Mouse (Mus musculus) midbrain, embryonic 13.5 days (tissue): ENCODE data around the gene Olfr30. TPM values are rescaled to one million over a fixed set of nuclear protein-coding genes. Genes with fewer than 3 reads are reported as not detected.
"Not testable (repeated sequence)": the region's sequence is repeated elsewhere in the genome, so short reads cannot be mapped to it uniquely, and the experiment has no call there.

Experiments
- ATAC-seq: fragments of 200-750 bp; cut with Nextera tagmentation; 2 replicates; pipeline ENCODE4 v1.8.0; 2017; ENCODE audit warnings: mild to moderate bottlenecking, moderate TSS enrichment, moderate library complexity
- H3K27ac ChIP-seq: fragments of 300-500 bp; sonication (generic); 2 replicates; pipeline ENCODE4 v1.5.1; 2015; ENCODE audit warnings: inconsistent platforms, mild to moderate bottlenecking, moderate library complexity
- H3K27me3 ChIP-seq: fragments of 300-500 bp; sonication (generic); 2 replicates; pipeline ENCODE4 v1.6.1; 2015; ENCODE audit warnings: mild to moderate bottlenecking, inconsistent platforms
- H3K36me3 ChIP-seq: fragments of 300-500 bp; sonication (generic); 2 replicates; pipeline ENCODE4 v1.6.1; 2015; ENCODE audit warnings: mild to moderate bottlenecking, inconsistent platforms
- H3K4me1 ChIP-seq: fragments of 300-500 bp; sonication (generic); replicated peaks from 2 replicates; pipeline ENCODE4 v1.6.1; 2015; ENCODE audit warnings: inconsistent platforms
- H3K4me2 ChIP-seq: fragments of 300-500 bp; sonication (generic); replicated peaks from 2 replicates; pipeline ENCODE4 v1.6.1; 2015; ENCODE audit warnings: moderate library complexity, mild to moderate bottlenecking, inconsistent platforms
- H3K4me3 ChIP-seq: fragments of 300-500 bp; sonication (generic); replicated peaks from 2 replicates; pipeline ENCODE4 v1.5.1; 2015; ENCODE audit warnings: mild to moderate bottlenecking, inconsistent platforms
- H3K9ac ChIP-seq: fragments of 300-500 bp; sonication (generic); replicated peaks from 2 replicates; pipeline ENCODE4 v1.6.1; 2015; ENCODE audit warnings: mild to moderate bottlenecking, inconsistent platforms
- H3K9me3 ChIP-seq: fragments of 300-500 bp; sonication (generic); 2 replicates; pipeline ENCODE4 v1.6.1; 2016; ENCODE audit warnings: mild to moderate bottlenecking, inconsistent platforms
- WGBS: fragments of 180-500 bp; shearing (Covaris S2); methylation state at CpG from one replicate; pipeline ENCODE4 v1.1.7; 2015; 5-methylcytosine and 5-hydroxymethylcytosine counted together
- polyA plus RNA-seq: library from polyadenylated mRNA; unstranded; fragments of >200 nt; fragmentation: Nextera tagmentation; extraction: Ambion mirVana; gene quantifications from 2 replicates; pipeline ENCODE4 v1.2.1, GENCODE M21; 2015

Olfr30 gene
- not detected in 2 replicates for polyA plus RNA-seq

- Histone ChIP-seq H3K36me3 (no peaks in the 10 kb centered on the region), H3K4me3 (no peak within 1 kb of the TSS), H3K27me3 (no peaks in the 10 kb centered on the region), H3K9ac (no peak within 1 kb of the TSS), H3K4me2 (no peak within 1 kb of the TSS), H3K4me1 (no peaks in the 10 kb centered on the region), H3K27ac (no peak within 1 kb of the TSS), H3K9me3 (no peaks in the 10 kb centered on the region; the same call in 1 of the 2 replicates)
- ATAC-seq: no peak
These were observed at the start of gene Olfr30 for GRCm38 (mm10) chr11:58462170-58462569. Gene Olfr30, minus strand, starts transcription at chr11:58462270.

GRCm38 (mm10) chr11:58509058-58509457 is 47.0 kb upstream of the Olfr30 start:
- WGBS: 88% methylated on average over 19 of the region's 19 CpGs
- not testable (repeated sequence) for H3K9me3 ChIP-seq, H3K4me3 ChIP-seq, ATAC-seq, H3K36me3 ChIP-seq, H3K27me3 ChIP-seq, H3K27ac ChIP-seq, H3K9ac ChIP-seq, H3K4me2 ChIP-seq, H3K4me1 ChIP-seq

- not testable (repeated sequence) for H3K27ac ChIP-seq, H3K27me3 ChIP-seq, H3K36me3 ChIP-seq, H3K9ac ChIP-seq, H3K4me2 ChIP-seq, ATAC-seq, H3K4me3 ChIP-seq, H3K9me3 ChIP-seq, H3K4me1 ChIP-seq
These were observed 40.4 kb upstream of the Olfr30 start, which contains the start of gene Olfr331 for GRCm38 (mm10) chr11:58502472-58502871. Gene Olfr331, minus strand, starts transcription at chr11:58502572.

- Histone ChIP-seq H3K27me3 (no peaks in the 10 kb centered on the region), H3K9me3 (no peaks in the 10 kb centered on the region), H3K9ac (no peak overlapping the region), H3K4me3 (no peak overlapping the region), H3K36me3 (no peaks in the 10 kb centered on the region), H3K4me1 (no peaks in the 10 kb centered on the region), H3K4me2 (no peak overlapping the region), H3K27ac (no peak overlapping the region)
- WGBS: 49% methylated on average over 3 of the region's 3 CpGs
- no peak for ATAC-seq
These were observed 37.2 kb upstream of the Olfr30 start for GRCm38 (mm10) chr11:58499290-58499689.

- Histone ChIP-seq H3K27ac (no peak overlapping the region), H3K4me1 (no peaks in the 10 kb centered on the region), H3K4me3 (no peak overlapping the region), H3K9ac (no peak overlapping the region), H3K9me3 (no peaks in the 10 kb centered on the region), H3K36me3 (no peaks in the 10 kb centered on the region), H3K4me2 (no peak overlapping the region), H3K27me3 (no peaks in the 10 kb centered on the region)
- ATAC-seq: no peak
- 88% methylated on average over 9 of the region's 9 CpGs for WGBS
These were observed 36.7 kb upstream of the Olfr30 start for GRCm38 (mm10) chr11:58498761-58499160.

GRCm38 (mm10) chr11:58492455-58492854 is 30.4 kb upstream of the Olfr30 start, which contains the start of gene Olfr332:
Gene Olfr332, minus strand, starts transcription at chr11:58492555.
- no peak within 1 kb of the TSS for H3K4me3 ChIP-seq
- H3K36me3 ChIP-seq: no peaks in the 10 kb centered on the region
- no peak within 1 kb of the TSS for H3K27ac ChIP-seq
- H3K9me3 ChIP-seq: no peaks in the 10 kb centered on the region
- H3K27me3 ChIP-seq: no peaks in the 10 kb centered on the region
- 80% methylated on average over 2 of the region's 2 CpGs for WGBS
- H3K4me1 ChIP-seq: no peaks in the 10 kb centered on the region
- no peak within 1 kb of the TSS for H3K4me2 ChIP-seq
- no peak within 1 kb of the TSS for H3K9ac ChIP-seq
- no peak for ATAC-seq

GRCm38 (mm10) chr11:58453592-58453991 is 8.5 kb downstream of the Olfr30 start:
- 82% methylated on average over 4 of the region's 4 CpGs for WGBS
- Histone ChIP-seq H3K4me3 (no peak overlapping the region), H3K4me1 (no peaks in the 10 kb centered on the region), H3K36me3 (no peaks in the 10 kb centered on the region), H3K27me3 (no peaks in the 10 kb centered on the region), H3K9me3 (no peaks in the 10 kb centered on the region; the same call in 1 of the 2 replicates), H3K4me2 (no peak overlapping the region), H3K9ac (no peak overlapping the region), H3K27ac (no peak overlapping the region)
- ATAC-seq: no peak

GRCm38 (mm10) chr11:58452759-58453158 is 9.3 kb downstream of the Olfr30 start, which contains the start of gene Lypd9:
Gene Lypd9, minus strand, starts transcription at chr11:58452923.
- Histone ChIP-seq H3K9ac (no peak within 1 kb of the TSS), H3K4me3 (no peak within 1 kb of the TSS), H3K4me1 (no peaks in the 10 kb centered on the region), H3K9me3 (no peaks in the 10 kb centered on the region), H3K4me2 (no peak within 1 kb of the TSS), H3K27ac (no peak within 1 kb of the TSS), H3K27me3 (no peaks in the 10 kb centered on the region), H3K36me3 (no peaks in the 10 kb centered on the region)
- no peak for ATAC-seq
- WGBS: 95% methylated on average over 9 of the region's 9 CpGs

- Histone ChIP-seq H3K27me3 (no peaks in the 10 kb centered on the region), H3K4me3 (no peak overlapping the region), H3K9ac (no peak overlapping the region), H3K4me1 (no peaks in the 10 kb centered on the region), H3K4me2 (no peak overlapping the region), H3K9me3 (no peaks in the 10 kb centered on the region), H3K36me3 (no peaks in the 10 kb centered on the region), H3K27ac (no peak overlapping the region)
- WGBS: 72% methylated on average over 5 of the region's 5 CpGs
- ATAC-seq: no peak
These were observed 24.2 kb downstream of the Olfr30 start for GRCm38 (mm10) chr11:58437866-58438265.

GRCm38 (mm10) chr11:58432259-58432658 is 29.8 kb downstream of the Olfr30 start, which contains the start of gene Gm12253:
Gene Gm12253, plus strand, starts transcription at chr11:58432559.
- Histone ChIP-seq H3K9ac (no peak within 1 kb of the TSS), H3K36me3 (no peaks in the 10 kb centered on the region), H3K4me3 (no peak within 1 kb of the TSS), H3K4me2 (no peak within 1 kb of the TSS), H3K27me3 (no peaks in the 10 kb centered on the region), H3K4me1 (no peaks in the 10 kb centered on the region), H3K9me3 (no peaks in the 10 kb centered on the region), H3K27ac (no peak within 1 kb of the TSS)
- 85% methylated on average over 3 of the region's 3 CpGs for WGBS
- ATAC-seq: no peak

GRCm38 (mm10) chr11:58420815-58421214 is 41.3 kb downstream of the Olfr30 start, which contains the start of gene 1810065E05Rik:
Gene 1810065E05Rik, plus strand, starts transcription at chr11:58421111.
- H3K36me3 ChIP-seq: no peaks in the 10 kb centered on the region
- no peaks in the 10 kb centered on the region for H3K27me3 ChIP-seq
- 73% methylated on average over 1 of the region's 1 CpGs for WGBS
- no peak within 1 kb of the TSS for H3K9ac ChIP-seq
- no peak within 1 kb of the TSS for H3K4me2 ChIP-seq
- H3K9me3 ChIP-seq: no peaks in the 10 kb centered on the region
- no peak within 1 kb of the TSS for H3K4me3 ChIP-seq
- no peak for ATAC-seq
- H3K27ac ChIP-seq: no peak within 1 kb of the TSS
- H3K4me1 ChIP-seq: no peaks in the 10 kb centered on the region

GRCm38 (mm10) chr11:58418336-58418735 is 43.7 kb downstream of the Olfr30 start:
- Histone ChIP-seq H3K27ac (no peak overlapping the region), H3K9me3 (no peaks in the 10 kb centered on the region), H3K9ac (no peak overlapping the region), H3K4me3 (no peak overlapping the region), H3K4me1 (no peaks in the 10 kb centered on the region), H3K4me2 (no peak overlapping the region), H3K36me3 (no peaks in the 10 kb centered on the region), H3K27me3 (no peaks in the 10 kb centered on the region)
- 86% methylated on average over 3 of the region's 3 CpGs for WGBS
- ATAC-seq: no peak

GRCm38 (mm10) chr11:58408066-58408465 is 54.0 kb downstream of the Olfr30 start:
- Histone ChIP-seq H3K36me3 (no peaks in the 10 kb centered on the region), H3K4me1 (no peaks in the 10 kb centered on the region), H3K27ac (no peak overlapping the region), H3K4me3 (no peak overlapping the region), H3K27me3 (no peaks in the 10 kb centered on the region), H3K9me3 (no peaks in the 10 kb centered on the region), H3K4me2 (no peak overlapping the region), H3K9ac (no peak overlapping the region)
- no peak for ATAC-seq
- WGBS: 90% methylated on average over 3 of the region's 3 CpGs
